Mouse (Mus musculus) limb, embryonic 12.5 days (tissue): ENCODE data around the gene Zan. TPM values are rescaled to one million over a fixed set of nuclear protein-coding genes. Genes with fewer than 3 reads are reported as not detected.
"Not testable (repeated sequence)": the region's sequence is repeated elsewhere in the genome, so short reads cannot be mapped to it uniquely, and the experiment has no call there.

Source experiments
- ATAC-seq: fragments of 200-750 bp; cut with Nextera tagmentation; 2 replicates; pipeline ENCODE4 v1.8.0; 2017; ENCODE audit warnings: low read depth, moderate TSS enrichment; ENCODE audit not compliant: insufficient number of reproducible peaks, insufficient read depth, low FRiP score, low TSS enrichment
- H3K27ac ChIP-seq: fragments of 300-500 bp; sonication (generic); 2 replicates; pipeline ENCODE4 v1.5.1; 2016; ENCODE audit warnings: mild to moderate bottlenecking, moderate library complexity
- H3K27me3 ChIP-seq: fragments of 300-500 bp; sonication (generic); 2 replicates; pipeline ENCODE4 v1.6.1; 2016; ENCODE audit warnings: mild to moderate bottlenecking, moderate library complexity
- H3K36me3 ChIP-seq: fragments of 300-500 bp; sonication (generic); 2 replicates; pipeline ENCODE4 v1.6.1; 2016; ENCODE audit warnings: mild to moderate bottlenecking, moderate library complexity
- H3K4me1 ChIP-seq: fragments of 300-500 bp; sonication (generic); replicated peaks from 2 replicates; pipeline ENCODE4 v1.6.1; 2016
- H3K4me2 ChIP-seq: fragments of 300-500 bp; sonication (generic); 2 replicates; pipeline ENCODE4 v1.6.1; 2016; ENCODE audit warnings: mild to moderate bottlenecking, moderate library complexity
- H3K4me3 ChIP-seq: fragments of 300-500 bp; sonication (generic); replicated peaks from 2 replicates; pipeline ENCODE4 v1.5.1; 2016; ENCODE audit warnings: mild to moderate bottlenecking
- H3K9ac ChIP-seq: fragments of 300-500 bp; sonication (generic); replicated peaks from 2 replicates; pipeline ENCODE4 v1.6.1; 2016; ENCODE audit warnings: mild to moderate bottlenecking, moderate library complexity
- H3K9me3 ChIP-seq: fragments of 300-500 bp; sonication (generic); 2 replicates; pipeline ENCODE4 v1.6.1; 2016; ENCODE audit warnings: mild to moderate bottlenecking, moderate library complexity
- WGBS: fragments of 180-500 bp; shearing (Covaris S2); methylation state at CpG from one replicate; pipeline ENCODE4 v1.1.7; 2016; 5-methylcytosine and 5-hydroxymethylcytosine counted together
- polyA plus RNA-seq: library from polyadenylated mRNA; unstranded; fragments of >200 nt; fragmentation: Nextera tagmentation; extraction: Ambion mirVana; gene quantifications from 2 replicates; pipeline ENCODE4 v1.2.1, GENCODE M21; 2016

Zan gene
- polyA plus RNA-seq, 1 experiment from 2014 or later, result 0.08 TPM

GRCm38 (mm10) chr5:137465049-137465448 lies 11.8 kb downstream of the Zan start:
- no peak overlapping the region for H3K27ac ChIP-seq

DNA sequence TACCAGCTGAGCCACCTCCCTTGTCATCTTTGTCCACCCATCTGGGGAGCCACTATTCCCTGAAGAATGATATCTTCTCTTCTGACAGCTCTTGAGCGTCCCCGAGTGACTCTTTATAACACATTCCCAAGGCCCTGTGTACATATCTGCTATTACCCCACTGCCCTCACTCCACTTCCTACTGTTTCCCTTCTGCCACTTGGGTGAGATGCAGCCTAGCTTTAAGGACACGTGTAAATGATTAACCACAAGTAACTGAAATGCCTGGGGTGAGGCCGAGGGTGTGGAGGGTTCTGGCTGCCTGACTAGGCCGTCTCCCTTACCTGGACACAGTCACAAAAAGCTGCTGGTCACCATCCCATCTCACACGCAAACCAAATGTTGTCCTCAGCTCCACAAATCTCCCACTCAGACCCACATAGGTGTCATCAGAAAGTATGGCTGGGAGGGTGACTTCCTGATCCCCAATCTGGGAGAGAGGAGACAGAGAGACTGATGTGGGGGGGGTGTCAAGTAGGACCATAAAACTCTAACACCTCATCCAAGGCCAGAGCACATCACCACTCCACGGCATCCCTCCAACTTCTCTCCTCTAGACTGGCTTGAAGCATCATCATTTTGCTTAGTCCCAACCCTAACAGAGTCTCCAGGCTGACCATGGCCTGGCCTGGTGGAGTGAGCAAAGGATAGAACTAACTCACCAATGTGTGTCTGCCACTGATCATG lies 20.8 kb downstream of the Zan start:
- no peaks in the 10 kb centered on the region for H3K9me3 ChIP-seq
- no peak overlapping the region for H3K9ac ChIP-seq
- ATAC-seq, result no peak
- no peaks in the 10 kb centered on the region for H3K36me3 ChIP-seq
- no peak overlapping the region for H3K27ac ChIP-seq
- 44% methylated on average over 7 of the region's 7 CpGs for WGBS
- no peak overlapping the region for H3K4me3 ChIP-seq
- no peaks in the 10 kb centered on the region for H3K4me1 ChIP-seq
- H3K4me2 ChIP-seq, result no peak overlapping the region
- 0 out of 2 replicates have a peak, but pooled peaks cover 3% of the 10 kb centered on the region for H3K27me3 ChIP-seq

More at GRCm38 (mm10) chr5:137465049-137465448, 11.8 kb downstream of the Zan start:
- Histone ChIP-seq H3K4me1 (no peaks in the 10 kb centered on the region), H3K4me3 (no peak overlapping the region), H3K27me3 (peaks cover 4% of the 10 kb centered on the region; the same call in 1 of the 2 replicates), H3K9ac (no peak overlapping the region), H3K9me3 (no peaks in the 10 kb centered on the region; the same call in 1 of the 2 replicates), H3K4me2 (no peak overlapping the region), H3K36me3 (no peaks in the 10 kb centered on the region)
- 50% methylated on average over 3 of the region's 3 CpGs for WGBS
- ATAC-seq, result no peak

GRCm38 (mm10) chr5:137455206-137455605 lies 21.7 kb downstream of the Zan start:
- ATAC-seq, result no peak
- no peak overlapping the region for H3K4me2 ChIP-seq
- no peak overlapping the region for H3K27ac ChIP-seq
- H3K36me3 ChIP-seq, result no peaks in the 10 kb centered on the region
- no peaks in the 10 kb centered on the region for H3K4me1 ChIP-seq
- WGBS, result 87% methylated on average over 6 of the region's 6 CpGs
- H3K4me3 ChIP-seq, result no peak overlapping the region
- 0 out of 2 replicates have a peak, but pooled peaks cover 3% of the 10 kb centered on the region for H3K27me3 ChIP-seq
- no peaks in the 10 kb centered on the region for H3K9me3 ChIP-seq
- H3K9ac ChIP-seq, result no peak overlapping the region

DNA sequence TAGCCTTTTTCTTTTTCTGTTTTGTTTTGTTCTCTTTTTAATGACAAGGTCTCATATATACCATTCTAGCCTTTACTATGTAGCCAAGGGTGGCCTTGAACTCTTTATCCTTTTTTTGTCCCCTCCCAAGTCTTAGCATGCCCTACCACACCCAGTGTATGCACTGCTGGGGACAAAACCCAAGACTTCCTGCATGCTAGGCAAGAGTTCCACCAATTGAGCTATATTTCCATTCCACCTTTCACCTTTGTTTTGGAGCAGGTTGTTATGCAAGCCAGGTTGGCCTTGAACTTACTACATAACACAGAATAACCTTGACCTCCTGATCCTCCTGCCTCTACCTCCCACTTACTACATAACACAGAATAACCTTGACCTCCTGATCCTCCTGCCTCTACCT lies 31.3 kb downstream of the Zan start:
- Histone ChIP-seq H3K4me3 (no peak overlapping the region), H3K27ac (no peak overlapping the region), H3K36me3 (no peaks in the 10 kb centered on the region), H3K4me1 (no peaks in the 10 kb centered on the region), H3K9me3 (no peaks in the 10 kb centered on the region), H3K27me3 (no peaks in the 10 kb centered on the region), H3K9ac (no peak overlapping the region), H3K4me2 (no peak overlapping the region)
- ATAC-seq, result no peak

DNA sequence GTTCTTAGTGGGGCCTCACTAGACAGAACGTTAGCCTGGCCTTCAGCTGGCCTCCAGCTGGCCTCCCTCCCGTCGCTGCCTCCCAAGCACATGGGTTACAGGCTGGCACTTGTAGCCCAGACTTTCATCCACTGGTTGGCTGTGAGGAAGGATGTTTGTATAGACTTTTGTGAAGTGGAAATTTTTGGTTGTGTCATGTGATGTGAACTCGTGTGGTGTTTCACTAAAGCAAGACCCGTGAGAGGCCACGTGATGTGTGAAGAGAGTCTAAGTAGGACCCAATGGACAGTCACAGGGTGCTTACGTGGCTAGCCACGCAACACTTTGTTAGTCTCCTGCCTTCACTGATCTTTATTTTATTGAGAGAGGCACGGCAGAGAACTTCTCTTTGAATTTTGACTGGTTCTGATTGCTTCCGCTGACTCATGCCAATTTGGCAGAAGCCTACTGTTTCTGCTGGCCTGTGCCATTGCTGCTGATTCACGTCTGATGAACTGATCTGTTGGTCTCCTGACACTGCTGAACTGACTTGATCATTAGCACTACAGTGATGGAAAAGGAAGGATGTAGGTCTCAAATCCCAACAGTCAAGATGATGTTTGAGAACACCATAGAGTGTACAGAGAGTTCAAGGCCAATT lies 36.5 kb downstream of the Zan start:
- no peak overlapping the region for H3K4me3 ChIP-seq
- H3K27me3 ChIP-seq, result peaks cover 4% of the 10 kb centered on the region; the same call in 1 of the 2 replicates
- no peaks in the 10 kb centered on the region for H3K4me1 ChIP-seq
- H3K9me3 ChIP-seq, result no peaks in the 10 kb centered on the region
- H3K4me2 ChIP-seq, result no peak overlapping the region
- H3K27ac ChIP-seq, result no peak overlapping the region
- 86% methylated on average over 11 of the region's 11 CpGs for WGBS
- no peak overlapping the region for H3K9ac ChIP-seq
- ATAC-seq, result no peak
- no peaks in the 10 kb centered on the region for H3K36me3 ChIP-seq

DNA sequence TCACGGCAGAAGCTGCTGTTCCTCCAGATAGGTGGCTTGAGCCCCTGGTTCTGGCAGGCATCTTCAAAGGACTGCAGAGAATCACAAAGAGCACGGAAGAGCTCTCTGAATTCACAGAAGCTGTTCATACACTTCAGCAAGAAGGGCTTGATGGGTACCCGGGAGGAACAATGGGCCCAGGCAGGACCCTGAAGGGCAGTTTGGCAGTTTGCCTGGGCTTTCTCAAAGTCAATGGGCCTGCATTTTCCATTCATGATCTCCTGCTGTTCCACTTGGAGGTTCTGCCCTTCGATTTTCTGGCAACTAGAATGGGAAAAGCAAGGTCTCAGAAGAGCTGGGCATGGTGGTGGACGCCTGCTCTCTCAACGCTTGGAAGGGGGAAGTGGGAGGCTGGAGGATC lies 43.0 kb downstream of the Zan start:
- Histone ChIP-seq H3K9me3 (no peaks in the 10 kb centered on the region), H3K4me3 (no peak overlapping the region), H3K36me3 (no peaks in the 10 kb centered on the region), H3K4me2 (no peak overlapping the region), H3K4me1 (no peaks in the 10 kb centered on the region), H3K27me3 (peaks cover 4% of the 10 kb centered on the region; the same call in 1 of the 2 replicates), H3K9ac (no peak overlapping the region), H3K27ac (no peak overlapping the region)
- ATAC-seq, result no peak
- WGBS, result 69% methylated on average over 6 of the region's 6 CpGs

- H3K27ac ChIP-seq, H3K4me2 ChIP-seq, H3K36me3 ChIP-seq, H3K4me3 ChIP-seq, H3K27me3 ChIP-seq, H3K9ac ChIP-seq, ATAC-seq, H3K4me1 ChIP-seq, H3K9me3 ChIP-seq: not testable (repeated sequence)
- WGBS, result 85% methylated on average over 4 of the region's 4 CpGs
Measured at GRCm38 (mm10) chr5:137430402-137430801, 46.5 kb downstream of the Zan start.

GRCm38 (mm10) chr5:137425648-137426047 lies 51.2 kb downstream of the Zan start:
- no peak overlapping the region for H3K27ac ChIP-seq
- no peak overlapping the region for H3K4me2 ChIP-seq
- no peaks in the 10 kb centered on the region for H3K27me3 ChIP-seq
- H3K4me3 ChIP-seq, result no peak overlapping the region
- no peaks in the 10 kb centered on the region for H3K36me3 ChIP-seq
- H3K4me1 ChIP-seq, result peaks cover 7% of the 10 kb centered on the region
- H3K9me3 ChIP-seq, result no peaks in the 10 kb centered on the region
- H3K9ac ChIP-seq, result no peak overlapping the region
- ATAC-seq, result no peak
- 59% methylated on average over 6 of the region's 6 CpGs for WGBS

DNA sequence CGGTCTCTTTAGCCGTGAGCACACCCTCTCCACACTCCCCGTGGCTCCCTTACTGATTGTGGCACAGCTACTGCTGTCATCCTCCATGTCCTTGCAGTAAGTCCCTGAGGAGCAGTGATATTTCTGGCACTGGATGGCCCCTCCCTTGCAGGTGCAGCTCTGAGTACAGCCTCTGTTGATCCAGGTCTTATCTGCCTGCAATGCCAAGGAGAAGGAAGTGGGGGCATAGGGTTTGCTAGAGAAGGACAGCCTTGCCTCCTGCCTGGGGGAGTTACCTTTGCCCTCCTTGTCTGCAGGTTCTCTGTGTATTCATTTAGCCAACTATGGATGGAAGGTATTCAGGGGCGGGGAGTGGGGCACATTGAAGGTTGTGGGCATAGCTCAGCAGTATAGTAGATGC lies 57.0 kb downstream of the Zan start:
- Histone ChIP-seq H3K9me3 (no peaks in the 10 kb centered on the region), H3K4me3 (no peak overlapping the region), H3K9ac (no peak overlapping the region), H3K4me2 (no peak overlapping the region), H3K27ac (no peak overlapping the region), H3K4me1 (no peaks in the 10 kb centered on the region), H3K27me3 (peaks cover 3% of the 10 kb centered on the region; the same call in 1 of the 2 replicates), H3K36me3 (no peaks in the 10 kb centered on the region)
- 83% methylated on average over 4 of the region's 4 CpGs for WGBS
- ATAC-seq, result no peak

- Histone ChIP-seq H3K4me2 (no peak overlapping the region), H3K9ac (no peak overlapping the region), H3K27me3 (peaks cover 3% of the 10 kb centered on the region; the same call in 1 of the 2 replicates), H3K27ac (no peak overlapping the region), H3K36me3 (no peaks in the 10 kb centered on the region), H3K9me3 (no peaks in the 10 kb centered on the region), H3K4me3 (no peak overlapping the region), H3K4me1 (no peaks in the 10 kb centered on the region)
- WGBS, result 60% methylated on average over 9 of the region's 9 CpGs
- ATAC-seq, result no peak
Measured at GRCm38 (mm10) chr5:137419105-137419504, 57.8 kb downstream of the Zan start.

GRCm38 (mm10) chr5:137414253-137414652 lies 62.6 kb downstream of the Zan start:
- Histone ChIP-seq H3K27me3 (peaks cover 3% of the 10 kb centered on the region; the same call in 1 of the 2 replicates), H3K9ac (no peak overlapping the region), H3K4me2 (no peak overlapping the region), H3K27ac (no peak overlapping the region), H3K9me3 (no peaks in the 10 kb centered on the region), H3K36me3 (no peaks in the 10 kb centered on the region), H3K4me1 (no peaks in the 10 kb centered on the region), H3K4me3 (no peak overlapping the region)
- WGBS, result 60% methylated on average over 5 of the region's 5 CpGs
- no peak for ATAC-seq
